Mouse (Mus musculus) limb, embryonic 13.5 days (tissue): Measurements from ENCODE around the gene Cd72. TPM values are rescaled to one million over a fixed set of nuclear protein-coding genes. Genes with fewer than 3 reads are reported as not detected.
A peak's percentile ranks its signal among the peaks of the same experiment; 100 is the strongest.

Experiments
- ATAC-seq: fragments of 200-750 bp; cut with Nextera tagmentation; 2 replicates; pipeline ENCODE4 v1.8.0; 2017; ENCODE audit warnings: low read depth, moderate number of reproducible peaks, moderate TSS enrichment; ENCODE audit not compliant: low FRiP score
- H3K27ac ChIP-seq: fragments of 300-500 bp; sonication (generic); 2 replicates; pipeline ENCODE4 v1.5.1; 2015; ENCODE audit warnings: inconsistent platforms, mild to moderate bottlenecking, moderate library complexity
- H3K27me3 ChIP-seq: fragments of 300-500 bp; sonication (generic); 2 replicates; pipeline ENCODE4 v1.6.1; 2015; ENCODE audit warnings: mild to moderate bottlenecking, inconsistent platforms
- H3K36me3 ChIP-seq: fragments of 300-500 bp; sonication (generic); 2 replicates; pipeline ENCODE4 v1.6.1; 2015; ENCODE audit warnings: inconsistent platforms, mild to moderate bottlenecking, moderate library complexity
- H3K4me1 ChIP-seq: fragments of 300-500 bp; sonication (generic); 2 replicates; pipeline ENCODE4 v1.6.1; 2015; ENCODE audit warnings: inconsistent platforms
- H3K4me2 ChIP-seq: fragments of 300-500 bp; sonication (generic); replicated peaks from 2 replicates; pipeline ENCODE4 v1.6.1; 2015; ENCODE audit warnings: inconsistent platforms, mild to moderate bottlenecking, moderate library complexity
- H3K4me3 ChIP-seq: fragments of 300-500 bp; sonication (generic); 2 replicates; pipeline ENCODE4 v1.5.1; 2015; ENCODE audit warnings: moderate library complexity, mild to moderate bottlenecking, inconsistent platforms
- H3K9ac ChIP-seq: fragments of 300-500 bp; sonication (generic); 2 replicates; pipeline ENCODE4 v1.6.1; 2015; ENCODE audit warnings: mild to moderate bottlenecking, inconsistent platforms
- H3K9me3 ChIP-seq: fragments of 300-500 bp; sonication (generic); 2 replicates; pipeline ENCODE4 v1.6.1; 2016; ENCODE audit warnings: inconsistent platforms
- WGBS: fragments of 180-500 bp; shearing (Covaris S2); methylation state at CpG from one replicate; pipeline ENCODE4 v1.1.7; 2015; 5-methylcytosine and 5-hydroxymethylcytosine counted together
- polyA plus RNA-seq: library from polyadenylated mRNA; unstranded; fragments of >200 nt; fragmentation: Nextera tagmentation; extraction: Ambion mirVana; gene quantifications from 2 replicates; pipeline ENCODE4 v1.2.1, GENCODE M21; 2015

The Cd72 gene
- 3.0 and 4.2 TPM in 2 replicates for polyA plus RNA-seq

DNA sequence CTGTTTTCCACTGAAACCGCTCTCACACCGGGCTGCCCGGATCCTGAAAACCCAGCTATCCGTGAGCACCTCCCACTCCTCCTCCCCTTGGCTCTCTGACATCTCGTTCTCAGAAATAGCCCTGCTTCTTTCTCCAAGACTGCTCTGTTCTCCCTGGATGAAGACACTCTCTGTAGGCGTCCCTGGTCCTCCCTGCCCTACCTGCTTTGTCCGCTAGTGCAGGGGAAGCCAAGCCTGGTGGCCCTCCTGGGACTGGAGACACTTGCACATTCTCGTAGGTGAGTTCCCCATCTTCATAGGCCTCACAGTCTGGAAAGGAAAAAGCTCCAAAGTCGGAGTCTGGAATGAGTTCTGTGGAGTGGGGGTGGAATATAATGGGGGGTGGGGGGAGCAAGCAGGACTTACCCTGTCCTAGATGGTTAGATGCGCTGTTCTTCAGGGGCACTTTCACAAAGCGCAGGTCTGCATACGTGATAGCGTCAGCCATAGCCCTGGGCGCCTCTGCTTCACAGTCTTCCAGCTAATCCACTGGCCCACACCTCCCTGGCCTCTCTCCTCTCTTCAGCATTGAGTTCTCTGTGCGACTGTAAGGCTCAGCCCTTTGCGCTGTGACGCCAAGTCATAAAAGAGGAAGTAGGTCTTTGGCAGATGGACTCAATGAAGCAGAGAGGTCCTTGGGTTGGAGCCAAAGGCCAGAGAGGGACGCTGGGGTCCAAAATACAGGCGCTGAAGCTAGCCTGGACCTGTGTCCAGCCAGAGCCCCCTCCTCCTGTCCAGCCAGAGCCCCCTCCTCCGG, at the start of gene Cd72:
Cd72 (minus strand) TSS at position 588 of the 796 bp plus-strand sequence.
- Histone ChIP-seq H3K9me3 (no peaks in the 10 kb centered on the region), H3K4me2 (peak within 1 kb of the TSS; percentile 62), H3K36me3 (no peaks in the 10 kb centered on the region), H3K4me3 (peak within 1 kb of the TSS; percentile 29), H3K9ac (peak within 1 kb of the TSS; percentile 57), H3K27me3 (peaks cover 49% of the 10 kb centered on the region), H3K27ac (no peak within 1 kb of the TSS), H3K4me1 (peaks cover 29% of the 10 kb centered on the region)
- 26% methylated on average over 20 of the region's 20 CpGs for WGBS
- no peak for ATAC-seq

DNA sequence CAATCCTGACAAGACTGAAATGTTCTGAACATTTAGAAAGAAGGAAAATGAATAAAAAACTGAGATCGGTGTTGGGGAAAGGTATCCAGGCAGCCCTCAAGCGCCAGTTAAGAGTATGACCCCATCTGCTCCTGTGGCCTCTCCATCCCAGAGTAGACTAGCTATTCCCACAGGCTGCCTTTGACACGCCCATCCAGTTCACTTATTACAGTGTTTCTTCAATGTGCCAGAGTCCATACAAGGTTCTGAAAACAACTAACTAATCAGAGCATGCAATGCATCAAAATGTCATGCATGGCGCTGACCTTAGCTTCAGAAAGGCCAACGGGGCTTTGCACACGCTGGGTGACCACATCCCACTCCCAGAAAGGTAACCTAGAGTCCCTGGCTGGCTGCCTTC, 49.1 kb upstream of the Cd72 start:
- Histone ChIP-seq H3K4me2 (no peak overlapping the region), H3K27me3 (peaks cover 12% of the 10 kb centered on the region; the same call in 1 of the 2 replicates), H3K27ac (no peak overlapping the region), H3K36me3 (no peaks in the 10 kb centered on the region), H3K9ac (no peak overlapping the region), H3K9me3 (no peaks in the 10 kb centered on the region), H3K4me1 (peaks cover 34% of the 10 kb centered on the region), H3K4me3 (no peak overlapping the region)
- no peak for ATAC-seq
- WGBS: 76% methylated on average over 6 of the region's 6 CpGs

DNA sequence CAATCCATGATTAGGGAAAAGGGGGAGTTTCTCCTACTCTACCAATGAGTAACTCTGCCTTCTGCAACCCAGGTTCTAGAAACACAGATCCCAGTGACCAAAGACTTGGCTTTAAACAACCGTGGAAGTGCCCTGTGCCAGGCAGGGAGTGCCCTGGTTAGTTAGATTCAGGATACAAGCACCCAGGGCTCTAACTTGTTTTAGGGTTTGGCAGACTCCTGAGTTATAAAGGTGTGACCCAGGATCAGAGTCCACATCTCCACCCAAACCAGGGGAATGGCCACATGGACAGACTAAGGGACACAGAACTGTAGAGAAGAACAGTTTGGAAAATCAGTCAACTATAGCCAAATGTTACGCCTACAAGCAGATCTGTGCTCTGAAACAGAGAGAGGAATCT, 48.6 kb upstream of the Cd72 start:
- no peak overlapping the region for H3K27ac ChIP-seq
- no peaks in the 10 kb centered on the region for H3K9me3 ChIP-seq
- ATAC-seq: no peak
- peaks cover 34% of the 10 kb centered on the region for H3K4me1 ChIP-seq
- no peak overlapping the region for H3K9ac ChIP-seq
- H3K27me3 ChIP-seq: peaks cover 12% of the 10 kb centered on the region; the same call in 1 of the 2 replicates
- no peak overlapping the region for H3K4me2 ChIP-seq
- WGBS: 67% methylated on average over 2 of the region's 2 CpGs
- no peaks in the 10 kb centered on the region for H3K36me3 ChIP-seq
- H3K4me3 ChIP-seq: no peak overlapping the region

DNA sequence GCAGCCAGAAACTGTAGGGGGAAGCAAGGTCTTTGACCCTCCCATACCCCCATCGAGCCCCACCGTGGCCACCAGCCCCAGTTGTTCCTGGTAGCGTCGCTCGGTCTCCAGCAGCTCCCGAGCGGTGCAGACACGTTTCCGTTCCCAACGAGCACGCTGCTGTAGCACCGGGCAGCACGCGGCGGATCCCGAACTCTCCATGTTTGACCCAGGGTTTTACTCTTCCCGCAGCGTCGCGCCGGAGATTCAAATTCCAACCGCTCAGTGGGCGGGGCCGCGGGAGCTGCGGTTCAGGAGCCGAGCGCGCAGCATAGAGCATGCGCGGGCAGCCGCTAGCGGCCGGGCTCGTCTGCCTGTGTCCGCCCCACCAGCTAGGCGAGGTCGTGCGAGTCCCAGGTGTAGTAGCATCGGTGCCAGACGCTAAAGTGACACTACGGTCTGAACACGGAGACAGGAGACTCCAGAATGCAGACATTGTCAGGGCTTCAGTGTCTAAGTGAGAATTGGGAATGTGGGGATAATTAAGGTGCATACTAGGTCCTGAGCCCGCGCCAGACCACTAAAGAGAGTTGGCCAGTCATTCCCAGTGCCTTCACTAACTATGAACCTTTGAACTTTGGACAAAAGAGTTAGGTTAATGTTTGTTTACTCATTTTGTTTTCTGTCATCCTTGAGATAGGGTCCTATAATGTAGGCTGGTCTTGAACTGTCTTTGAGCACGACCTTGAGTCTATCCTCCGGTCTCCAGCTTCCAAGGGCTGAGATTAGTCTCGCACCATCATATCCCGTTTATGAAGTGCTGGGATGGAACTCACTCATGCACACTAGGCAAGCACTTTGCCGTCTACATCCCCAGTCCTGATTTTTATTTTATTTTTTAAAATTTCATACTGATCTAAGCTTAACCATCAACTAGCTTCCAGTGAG, 45.2 kb upstream of the Cd72 start, which contains the start of gene Arhgef39:
Arhgef39 (minus strand) TSS at position 289 of the 927 bp plus-strand sequence.
- Histone ChIP-seq H3K27ac (no peak within 1 kb of the TSS), H3K9me3 (no peaks in the 10 kb centered on the region)

DNA sequence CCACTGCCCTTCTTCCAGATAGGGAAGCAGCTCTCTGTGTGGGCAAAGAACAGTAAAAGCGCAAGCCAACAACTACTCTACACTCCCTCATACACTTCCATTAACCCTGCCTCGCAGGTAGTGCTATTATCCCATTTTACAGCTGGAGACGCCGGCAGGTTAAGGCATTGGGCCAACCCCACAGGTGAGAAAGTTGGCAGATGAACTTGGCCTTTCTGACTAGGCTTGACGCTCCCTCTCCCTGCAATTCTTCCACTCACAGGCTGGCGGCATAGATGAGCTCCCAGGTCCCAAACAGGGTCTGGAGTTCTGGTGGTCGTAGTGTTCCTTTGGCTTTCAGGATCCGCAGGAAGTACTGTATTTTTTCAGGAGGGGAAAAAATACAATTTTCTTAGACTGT, 44.6 kb upstream of the Cd72 start:
- H3K4me3 ChIP-seq: peak overlapping the region; percentile 65
- no peak overlapping the region for H3K27ac ChIP-seq
- peak; percentile 54; the same call in 1 of the 2 replicates for ATAC-seq
- no peaks in the 10 kb centered on the region for H3K27me3 ChIP-seq
- WGBS: 12% methylated on average over 8 of the region's 8 CpGs
- H3K4me1 ChIP-seq: peaks cover 40% of the 10 kb centered on the region
- H3K4me2 ChIP-seq: peak overlapping the region; percentile 79
- H3K9ac ChIP-seq: peak overlapping the region; percentile 74
- no peaks in the 10 kb centered on the region for H3K9me3 ChIP-seq
- H3K36me3 ChIP-seq: peaks cover 26% of the 10 kb centered on the region

More for the DNA sequence above, 45.2 kb upstream of the Cd72 start, which contains the start of gene Arhgef39:
- WGBS: 7% methylated on average over 50 of the region's 50 CpGs
- Histone ChIP-seq H3K36me3 (peaks cover 26% of the 10 kb centered on the region), H3K27me3 (no peaks in the 10 kb centered on the region), H3K4me3 (peak within 1 kb of the TSS; percentile 65), H3K9ac (peak within 1 kb of the TSS; percentile 74), H3K4me2 (peak within 1 kb of the TSS; percentile 79), H3K4me1 (peaks cover 33% of the 10 kb centered on the region)
- ATAC-seq: peak; percentile 83

DNA sequence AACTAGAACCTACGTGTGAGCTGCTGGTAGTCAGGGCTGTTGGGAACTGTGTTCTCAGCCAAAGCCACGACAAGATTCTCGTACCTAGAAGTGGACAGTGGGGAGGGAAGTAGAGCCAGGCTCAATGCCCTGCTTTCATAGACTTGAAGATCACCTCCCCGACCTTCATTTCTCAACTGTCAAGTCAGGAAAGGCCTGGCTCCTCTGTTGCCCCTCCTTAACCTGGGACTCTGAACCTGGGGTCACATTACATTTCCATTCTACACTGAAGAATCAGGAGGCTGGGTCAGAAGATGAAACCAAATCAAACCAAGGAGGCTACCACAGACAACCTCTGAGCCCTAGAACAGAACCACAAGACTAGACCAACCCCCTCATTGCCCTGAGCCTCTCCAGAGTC, 43.5 kb upstream of the Cd72 start:
- 76% methylated on average over 4 of the region's 4 CpGs for WGBS

DNA sequence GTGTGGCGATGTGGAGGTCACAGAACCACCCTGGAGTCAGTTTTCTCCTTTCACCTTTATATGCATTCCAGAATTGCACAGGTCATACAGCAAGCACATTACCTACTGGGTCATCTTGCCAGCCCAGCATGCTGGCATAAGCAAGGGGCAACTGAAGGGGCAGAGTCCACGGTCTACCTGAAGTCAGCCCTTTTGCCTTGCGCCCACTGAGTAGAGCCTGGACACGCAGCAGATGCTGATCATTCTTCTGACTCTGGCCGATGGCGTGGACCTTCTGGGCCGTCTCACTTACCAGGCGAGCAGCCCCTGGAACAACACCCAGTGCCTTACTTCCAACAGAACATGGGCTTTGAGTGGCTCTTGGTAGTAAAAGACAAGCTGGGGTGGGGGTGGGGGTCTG, 43.0 kb upstream of the Cd72 start:
- H3K9ac ChIP-seq: peak overlapping the region; percentile 74; the same call in 1 of the 2 replicates
- H3K27me3 ChIP-seq: no peaks in the 10 kb centered on the region
- no peaks in the 10 kb centered on the region for H3K9me3 ChIP-seq
- 0 out of 2 replicates have a peak overlapping the region, but pooled peaks have one; percentile 65 for H3K4me3 ChIP-seq
- H3K36me3 ChIP-seq: peaks cover 26% of the 10 kb centered on the region
- no peak for ATAC-seq
- H3K27ac ChIP-seq: no peak overlapping the region
- 92% methylated on average over 8 of the region's 8 CpGs for WGBS
- peaks cover 42% of the 10 kb centered on the region for H3K4me1 ChIP-seq
- peak overlapping the region; percentile 79 for H3K4me2 ChIP-seq

More for the DNA sequence above, 43.5 kb upstream of the Cd72 start:
- no peaks in the 10 kb centered on the region for H3K27me3 ChIP-seq
- peak overlapping the region; percentile 74; the same call in 1 of the 2 replicates for H3K9ac ChIP-seq
- no peaks in the 10 kb centered on the region for H3K9me3 ChIP-seq
- H3K4me2 ChIP-seq: peak overlapping the region; percentile 79
- no peak overlapping the region for H3K27ac ChIP-seq
- peak overlapping the region; percentile 65 for H3K4me3 ChIP-seq
- H3K36me3 ChIP-seq: peaks cover 26% of the 10 kb centered on the region
- H3K4me1 ChIP-seq: peaks cover 42% of the 10 kb centered on the region
- ATAC-seq: no peak

DNA sequence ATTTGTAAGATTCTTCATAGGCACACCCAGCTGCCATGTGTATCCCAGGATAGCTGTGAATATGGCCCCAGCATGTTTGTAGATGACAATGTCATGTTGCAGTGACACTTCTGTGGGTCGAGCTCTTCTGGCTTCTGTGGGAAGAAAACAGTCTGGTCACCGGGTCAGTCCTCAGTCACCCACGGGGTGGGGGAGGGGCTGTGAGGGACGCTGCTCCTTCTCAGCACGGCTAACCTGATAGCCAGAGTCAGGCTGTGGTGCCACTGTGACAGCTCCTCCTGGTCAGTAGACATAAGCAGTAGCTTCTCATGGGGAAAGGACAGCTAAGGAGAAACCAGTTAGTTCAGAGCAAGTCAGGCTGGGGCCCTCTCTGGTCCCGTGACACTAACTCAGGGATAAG, 42.2 kb upstream of the Cd72 start:
- H3K9me3 ChIP-seq: no peaks in the 10 kb centered on the region
- H3K9ac ChIP-seq: no peak overlapping the region
- no peak overlapping the region for H3K4me3 ChIP-seq
- H3K4me2 ChIP-seq: no peak overlapping the region
- no peak overlapping the region for H3K27ac ChIP-seq
- peaks cover 39% of the 10 kb centered on the region for H3K4me1 ChIP-seq
- no peak for ATAC-seq
- 72% methylated on average over 6 of the region's 6 CpGs for WGBS
- H3K27me3 ChIP-seq: no peaks in the 10 kb centered on the region
- peaks cover 26% of the 10 kb centered on the region for H3K36me3 ChIP-seq

DNA sequence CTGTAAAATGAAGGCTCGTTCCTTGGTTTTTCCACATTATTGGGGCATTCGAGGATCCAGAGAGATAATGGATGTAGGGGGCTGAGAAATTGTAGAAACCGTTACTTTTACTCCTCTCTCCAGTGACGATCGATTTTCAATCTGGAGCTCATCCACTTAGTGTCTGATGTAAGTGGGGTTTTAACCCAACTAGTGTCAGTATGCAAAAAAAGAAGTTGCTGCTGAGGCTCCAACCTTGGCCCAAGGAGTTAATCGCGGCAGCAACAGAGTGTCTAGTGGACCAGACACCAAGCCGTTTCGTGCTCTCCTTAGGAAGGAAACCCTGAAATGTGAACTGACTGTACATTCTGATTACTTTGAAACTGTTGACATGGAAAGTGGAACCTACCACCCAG, 39.4 kb upstream of the Cd72 start:
- H3K4me2 ChIP-seq: peak overlapping the region; percentile 74
- ATAC-seq: no peak
- no peaks in the 10 kb centered on the region for H3K27me3 ChIP-seq
- H3K9ac ChIP-seq: peak overlapping the region; percentile 85
- no peaks in the 10 kb centered on the region for H3K9me3 ChIP-seq
- peaks cover 31% of the 10 kb centered on the region for H3K4me1 ChIP-seq
- 2% methylated on average over 9 of the region's 9 CpGs for WGBS
- H3K27ac ChIP-seq: peak overlapping the region; percentile 92
- peaks cover 26% of the 10 kb centered on the region for H3K36me3 ChIP-seq
- peak overlapping the region; percentile 76 for H3K4me3 ChIP-seq

DNA sequence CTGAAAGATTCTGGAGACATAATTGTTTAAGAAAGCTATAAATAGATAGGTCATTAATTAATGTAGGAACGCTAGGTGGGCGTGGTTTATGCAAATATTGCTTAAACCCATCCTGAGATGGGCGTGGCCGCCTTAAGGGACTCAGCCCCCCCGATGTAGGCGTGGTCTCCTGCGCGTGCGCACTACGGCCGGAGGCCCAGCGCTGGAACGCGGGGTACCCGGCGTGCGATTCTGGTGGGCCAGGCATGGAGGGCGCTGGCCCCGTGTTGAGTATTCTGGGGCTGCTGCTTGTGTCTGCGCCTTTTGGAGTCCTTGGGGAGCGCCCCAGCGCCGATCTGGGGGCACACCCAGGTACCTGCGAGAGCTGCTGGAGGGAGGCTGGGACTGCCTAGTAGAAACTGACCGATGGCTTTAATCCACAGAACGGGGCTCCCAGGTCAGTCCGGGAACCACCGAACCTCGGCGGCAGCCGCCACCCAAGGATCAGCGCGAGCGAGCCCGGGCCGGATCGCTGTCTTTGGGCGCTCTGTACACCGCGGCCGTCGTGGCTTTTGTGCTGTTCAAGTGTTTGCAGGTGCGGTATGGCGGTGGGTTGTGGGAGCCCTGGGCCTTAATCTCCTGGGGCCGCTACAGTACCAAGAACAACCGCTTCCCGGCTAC, 38.9 kb upstream of the Cd72 start:
- Histone ChIP-seq H3K9ac (peak overlapping the region; percentile 85), H3K4me2 (peak overlapping the region; percentile 74), H3K9me3 (no peaks in the 10 kb centered on the region), H3K36me3 (peaks cover 26% of the 10 kb centered on the region), H3K27ac (peak overlapping the region; percentile 92), H3K27me3 (no peaks in the 10 kb centered on the region), H3K4me1 (peaks cover 26% of the 10 kb centered on the region), H3K4me3 (peak overlapping the region; percentile 76)
- under 1% methylated on average over 47 of the region's 47 CpGs for WGBS
- ATAC-seq: peak; percentile 90

DNA sequence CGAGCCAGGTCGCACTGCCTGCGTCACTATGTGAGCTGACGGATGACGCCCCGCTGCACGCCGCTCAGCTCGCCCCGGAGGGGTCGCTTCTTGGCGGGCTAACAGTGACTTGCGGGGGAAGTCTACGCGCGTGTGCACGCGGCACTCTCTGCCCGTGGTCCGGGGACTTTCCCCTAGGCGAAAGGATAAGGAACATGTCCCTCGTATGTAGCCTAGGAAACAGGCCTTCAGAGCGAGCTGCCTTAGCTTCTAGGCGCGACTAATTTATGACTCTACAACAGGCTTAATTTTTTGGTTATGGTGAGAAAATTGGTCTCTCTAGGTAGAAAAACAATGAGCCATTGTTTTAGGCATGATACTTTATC, 38.4 kb upstream of the Cd72 start, which contains the start of gene Ccdc107:
Ccdc107 (plus strand) TSS at position 80 of the 365 bp plus-strand sequence.
- H3K9me3 ChIP-seq: no peaks in the 10 kb centered on the region
- under 1% methylated on average over 25 of the region's 25 CpGs for WGBS
- H3K27me3 ChIP-seq: no peaks in the 10 kb centered on the region
- peaks cover 25% of the 10 kb centered on the region for H3K36me3 ChIP-seq
- peak within 1 kb of the TSS; percentile 85 for H3K9ac ChIP-seq
- H3K27ac ChIP-seq: peak within 1 kb of the TSS; percentile 92
- peak within 1 kb of the TSS; percentile 76 for H3K4me3 ChIP-seq
- H3K4me1 ChIP-seq: peaks cover 21% of the 10 kb centered on the region
- H3K4me2 ChIP-seq: peak within 1 kb of the TSS; percentile 74
- peak; percentile 98 for ATAC-seq
